In the genomic region with DNA sequence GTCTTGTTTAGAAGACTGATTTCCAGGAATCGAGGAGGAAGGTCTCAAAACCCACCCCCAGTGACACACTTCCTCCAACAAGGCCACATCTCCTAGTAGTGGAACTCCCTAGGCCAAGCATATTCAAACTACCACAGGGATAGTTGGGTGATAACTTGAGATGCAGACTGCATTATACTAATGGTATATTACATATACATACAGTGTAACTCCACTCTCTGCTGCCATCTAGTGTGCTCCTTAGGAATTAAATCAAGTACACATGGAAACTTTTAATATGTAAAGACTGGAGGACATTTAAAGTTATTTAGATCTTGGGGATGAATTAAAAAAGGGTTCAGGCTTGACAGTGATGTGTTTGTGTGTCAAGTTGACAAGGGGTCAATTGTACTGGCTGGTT, we compare ENCODE assay signal across 10 mouse cellular contexts. TPM values are rescaled to one million over a fixed set of nuclear protein-coding genes. Genes with fewer than 3 reads are reported as not detected.
DNase-seq lines count a peak whose midpoint lies in the region; ATAC-seq and TF ChIP-seq lines count a peak whose summit lies in the region.
"Had no signal": no experiment of that assay in that cellular context is flagged by ENCODE, and none has a peak within 500 bp of the region (broad histone marks: within the 10 kb centered on the region; RNA-seq: fewer than 3 reads in every experiment).

No protein-coding gene starts in this region.

- H3K9me3 ChIP-seq in liver, embryonic 11.5 days (ENCODE audit: control insufficient read depth, low read length): no peaks in the 10 kb centered on the region
- H3K9me3 ChIP-seq: heart, embryonic 15.5 days had no signal

- H3K9ac ChIP-seq in liver, embryonic 11.5 days (ENCODE audit: low read depth, low read length): no peak overlapping the region
- H3K9ac ChIP-seq: heart, embryonic 15.5 days had no signal

- no peaks in the 10 kb centered on the region for H3K4me1 ChIP-seq in liver, embryonic 11.5 days (replicated peaks; ENCODE audit: control insufficient read depth, insufficient read depth, low read length)

- H3K36me3 ChIP-seq in liver, embryonic 11.5 days (ENCODE audit: control insufficient read depth, insufficient read depth, low read length): peaks cover 2% of the 10 kb centered on the region; the same call in 1 of the 2 replicates

- 56% methylated on average over 1 of the region's 1 CpGs for WGBS in liver, embryonic 11.5 days

- no peak overlapping the region for H3K4me3 ChIP-seq in gastrocnemius, adult 2 months
- H3K4me3 ChIP-seq in liver, embryonic 11.5 days (ENCODE audit: low read depth, low read length): no peak overlapping the region
- H3K4me3 ChIP-seq: heart, embryonic 15.5 days had no signal

- no peak for DNase-seq in gastrocnemius, adult 2 months
- DNase-seq in gastrocnemius, postnatal 4 days (ENCODE audit: low spot score in 2 of 2): no peak
- DNase-seq in 416B (ENCODE audit: low read depth): peak; percentile 71
- peak; percentile 63 for DNase-seq in c-Kit-positive CD71-positive TER-119-positive erythroid progenitor cells, embryonic 14.5 days (ENCODE audit: low spot score)
- no peak for DNase-seq in liver, embryonic 11.5 days (ENCODE audit: low spot score)
- DNase-seq in adrenal gland, adult 8-10 months: no peak
- no peak for DNase-seq in cerebellum, postnatal 14 days
- no peak for DNase-seq in right cerebral cortex, adult 2 months (ENCODE audit: low spot score in 2 of 2)

- no peaks in the 10 kb centered on the region for H3K27me3 ChIP-seq in liver, embryonic 11.5 days (replicated peaks; ENCODE audit: control insufficient read depth, insufficient read depth, low read length)
- H3K27me3 ChIP-seq: heart, embryonic 15.5 days had no signal

- peak; percentile 40; the same call in 1 of the 2 replicates for ATAC-seq in liver, embryonic 11.5 days (replicated peaks; ENCODE audit: low FRiP score)

- intact Hi-C loops in gastrocnemius, adult 2 months (cut with DNase I): no loop called here

- TF ChIP-seq CTCF in gastrocnemius, adult 2 months (IDR thresholded peaks at IDR 0.05): peak; percentile 55

- no peak overlapping the region for H3K4me2 ChIP-seq in liver, embryonic 11.5 days
- H3K4me2 ChIP-seq: heart, embryonic 15.5 days had no signal

- no peak overlapping the region for H3K27ac ChIP-seq in gastrocnemius, adult 2 months
- H3K27ac ChIP-seq in liver, embryonic 11.5 days (ENCODE audit: low read depth, low read length): no peak overlapping the region
- H3K27ac ChIP-seq: heart, embryonic 15.5 days had no signal

RNA-seq across cellular contexts. Expression of a gene that starts 34.8 kb away (rescaled TPM):
- 10 to 100 TPM; 14.0 to 16.5 TPM for total RNA-seq in gastrocnemius, adult 2 months (2021)
- 1 to 10 TPM; 6.9 to 7.8 TPM for total RNA-seq in gastrocnemius, postnatal 4 days (2021)
- not detected in 2 replicates for polyA plus RNA-seq in liver, embryonic 11.5 days (2014; fragmentation: Nextera tagmentation; extraction: Ambion mirVana)
- total RNA-seq in adrenal gland, adult 8-10 months (2022): not detected
- polyA plus RNA-seq: heart, embryonic 15.5 days; stomach, embryonic 14.5 days had no signal

RNA-seq across cellular contexts. Expression of a gene that starts 38.0 kb away (rescaled TPM):
- total RNA-seq in gastrocnemius, adult 2 months (2021): 100 to 1,000 TPM; 131 to 146 TPM
- 100 to 1,000 TPM; 142 to 159 TPM for total RNA-seq in gastrocnemius, postnatal 4 days (2021)
- polyA plus RNA-seq in liver, embryonic 11.5 days (2014; fragmentation: Nextera tagmentation; extraction: Ambion mirVana): 158 and 163 TPM in 2 replicates
- total RNA-seq in adrenal gland, adult 8-10 months (2022): 100 to 1,000 TPM; 108 to 165 (median 135) TPM

Comparison
In these comparisons a context has a peak if more than half of its experiments do, and no peak if none do; other contexts are left out.
1. DNase-seq: peak in 416B (single experiment) and c-Kit-positive CD71-positive TER-119-positive erythroid progenitor cells, embryonic 14.5 days (single experiment); none in gastrocnemius, adult 2 months (single experiment), gastrocnemius, postnatal 4 days (0 of 2), liver, embryonic 11.5 days (single experiment), adrenal gland, adult 8-10 months (single experiment), cerebellum, postnatal 14 days (0 of 2) and right cerebral cortex, adult 2 months (0 of 2).
2. RNA of a gene that starts 34.8 kb away (total RNA-seq): 14.0 to 16.5 TPM in gastrocnemius, adult 2 months and 6.9 to 7.8 TPM in gastrocnemius, postnatal 4 days; not detected in adrenal gland, adult 8-10 months; every median in the first group is over 4 times any median in the second.